Mouse (Mus musculus) cerebellum, postnatal 14 days (tissue): Measurements from ENCODE around the gene Rwdd2a.
A peak's percentile ranks its signal among the peaks of the same experiment; 100 is the strongest.
"Not testable (repeated sequence)": the region's sequence is repeated elsewhere in the genome, so short reads cannot be mapped to it uniquely, and the experiment has no call there.

Experiments used
- DNase-seq, 2 experiments: peaks; one replicate each; pipeline ENCODE4 v3.0.0; 2021; ENCODE audit warnings: mixed read lengths in 2 of 2

Rwdd2a gene

GRCm38 (mm10) chr9:86592676-86593668, 21.2 kb downstream of the Rwdd2a start:
- peak in 1 of 2 experiments; percentile 17 for DNase-seq

- not testable (repeated sequence) for DNase-seq
Observed at GRCm38 (mm10) chr9:86594357-86594767, 22.6 kb downstream of the Rwdd2a start.

- DNase-seq, result not testable (repeated sequence)
Observed at GRCm38 (mm10) chr9:86596983-86597382, 25.2 kb downstream of the Rwdd2a start.

- DNase-seq, result no peak
Observed at GRCm38 (mm10) chr9:86599723-86600303, 28.0 kb downstream of the Rwdd2a start.

- no peak for DNase-seq
Observed at GRCm38 (mm10) chr9:86605776-86606175, 34.0 kb downstream of the Rwdd2a start.

GRCm38 (mm10) chr9:86612091-86612490, 40.3 kb downstream of the Rwdd2a start:
- DNase-seq, result no peak

- no peak for DNase-seq
Observed at GRCm38 (mm10) chr9:86615765-86616164, 44.0 kb downstream of the Rwdd2a start.

GRCm38 (mm10) chr9:86617837-86618492, 46.2 kb downstream of the Rwdd2a start:
- DNase-seq, result no peak

GRCm38 (mm10) chr9:86619341-86620139, 47.7 kb downstream of the Rwdd2a start:
- DNase-seq, result peak; percentile 5 to 24

- DNase-seq, result no peak
Observed at GRCm38 (mm10) chr9:86622062-86622461, 50.3 kb downstream of the Rwdd2a start.

GRCm38 (mm10) chr9:86624039-86624438, 52.2 kb downstream of the Rwdd2a start:
- DNase-seq, result peak; percentile 13 to 15
